Mouse (Mus musculus): ENCODE data around the gene Rtn4ip1.

- TF ChIP-seq POLR2A (IDR thresholded peaks at IDR 0.05; ENCODE audit: insufficient read depth, low read depth, low read length) (no peak), CTCF (IDR thresholded peaks at IDR 0.05; ENCODE audit: insufficient read depth, low read depth, low read length) (no peak)
These were observed 9.2 kb downstream of the Rtn4ip1 start for GRCm38 (mm10) chr10:43910873-43911142.

Data from olfactory bulb, adult 2 months (tissue).